Mouse (Mus musculus): ENCODE measurements around the gene Pf4.
A peak's percentile ranks its signal among the peaks of the same experiment; 100 is the strongest.

The Pf4 gene

DNA sequence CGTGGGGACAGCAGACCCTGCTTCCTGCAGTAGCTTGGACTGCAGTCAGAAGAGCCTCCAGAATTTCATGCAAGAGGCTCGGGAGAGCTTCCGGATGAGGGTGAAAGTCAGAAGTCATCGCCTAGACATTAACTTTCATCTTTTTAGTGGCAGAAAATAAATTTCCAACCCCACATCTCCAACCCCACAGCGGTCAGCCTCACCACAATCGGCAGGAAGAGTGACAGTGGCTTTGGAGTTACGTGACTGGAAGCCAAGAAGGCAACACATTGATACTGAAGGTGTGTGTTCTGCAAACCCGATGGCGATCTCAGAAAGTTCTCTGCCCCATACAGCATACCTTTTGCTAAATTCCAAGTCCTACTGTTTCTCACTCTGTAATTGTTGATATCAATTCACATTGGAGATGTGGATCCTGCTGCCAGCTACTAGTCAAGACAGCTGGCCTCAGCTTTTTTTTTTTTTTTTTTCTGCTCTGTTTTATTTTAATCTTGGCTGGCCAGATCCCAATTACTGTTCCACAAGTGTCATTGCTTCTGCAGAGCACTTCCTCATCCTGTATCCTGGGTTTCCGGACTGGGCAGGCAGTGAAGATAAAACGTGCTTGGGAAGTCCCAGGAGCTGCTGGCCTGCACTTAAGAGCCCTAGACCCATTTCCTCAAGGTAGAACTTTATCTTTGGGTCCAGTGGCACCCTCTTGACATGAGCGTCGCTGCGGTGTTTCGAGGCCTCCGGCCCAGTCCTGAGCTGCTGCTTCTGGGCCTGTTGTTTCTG lies at the start of gene Pf4:
Pf4 (plus strand) TSS at position 556 of the 774 bp plus-strand sequence.
- no peak for DNase-seq (ENCODE audit: inconsistent ontology term)

GRCm38 (mm10) chr5:90722656-90723055 lies 49.6 kb upstream of the Pf4 start:
- no peak for DNase-seq (ENCODE audit: inconsistent ontology term)

DNA sequence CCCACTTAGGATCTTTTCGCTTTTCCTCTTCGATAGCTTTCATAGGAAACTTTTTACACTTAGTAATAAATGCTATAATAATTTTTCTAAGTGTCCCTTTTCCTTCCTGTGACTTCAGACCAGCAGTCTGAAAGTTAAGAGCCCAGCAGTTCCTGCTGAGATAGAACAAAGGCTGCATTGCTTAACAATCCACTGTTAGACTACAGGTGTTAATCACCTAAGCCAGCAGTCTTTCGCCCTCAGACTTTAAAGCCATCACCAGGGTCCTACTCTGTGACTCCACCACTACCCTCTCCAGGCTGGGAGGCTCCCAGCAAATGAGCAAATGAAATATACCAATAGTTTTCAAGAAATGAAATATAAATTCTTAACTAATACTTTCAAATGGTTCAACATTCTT lies 44.0 kb upstream of the Pf4 start:
- DNase-seq (ENCODE audit: inconsistent ontology term) = no peak

DNA sequence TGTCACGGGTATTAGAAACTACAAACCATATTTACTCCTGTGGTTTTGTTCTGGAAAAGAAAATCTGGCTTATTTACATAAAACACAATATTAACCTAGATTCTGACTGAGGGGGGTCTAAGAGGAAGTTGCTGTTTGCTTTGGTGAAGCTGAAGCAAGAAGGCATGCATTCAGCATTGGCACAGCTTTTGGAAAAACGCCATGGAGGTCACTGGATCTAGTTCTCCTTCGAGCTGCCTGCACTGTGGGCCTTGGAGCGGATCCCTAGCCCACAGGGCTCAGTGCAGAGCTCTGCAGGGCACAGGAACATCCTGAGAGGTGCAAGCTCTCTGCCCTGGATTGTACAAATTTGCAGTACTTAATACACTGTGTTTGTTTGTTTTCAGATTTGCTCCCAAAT lies 40.8 kb upstream of the Pf4 start:
- no peak for DNase-seq (ENCODE audit: inconsistent ontology term)

GRCm38 (mm10) chr5:90742029-90742428 lies 30.2 kb upstream of the Pf4 start:
- DNase-seq (ENCODE audit: inconsistent ontology term) = peak; percentile 8

GRCm38 (mm10) chr5:90753934-90754333 lies 18.3 kb upstream of the Pf4 start:
- peak; percentile 50 for DNase-seq (ENCODE audit: inconsistent ontology term)

- peak; percentile 76 for DNase-seq (ENCODE audit: inconsistent ontology term)
These were observed 14.1 kb upstream of the Pf4 start for GRCm38 (mm10) chr5:90758020-90758605.

- DNase-seq (ENCODE audit: inconsistent ontology term) = peak; percentile 33
These were observed 12.9 kb upstream of the Pf4 start, which contains the start of gene Cxcl5 for GRCm38 (mm10) chr5:90759077-90760065. Gene Cxcl5 (plus strand): TSS chr5:90759360.

DNA sequence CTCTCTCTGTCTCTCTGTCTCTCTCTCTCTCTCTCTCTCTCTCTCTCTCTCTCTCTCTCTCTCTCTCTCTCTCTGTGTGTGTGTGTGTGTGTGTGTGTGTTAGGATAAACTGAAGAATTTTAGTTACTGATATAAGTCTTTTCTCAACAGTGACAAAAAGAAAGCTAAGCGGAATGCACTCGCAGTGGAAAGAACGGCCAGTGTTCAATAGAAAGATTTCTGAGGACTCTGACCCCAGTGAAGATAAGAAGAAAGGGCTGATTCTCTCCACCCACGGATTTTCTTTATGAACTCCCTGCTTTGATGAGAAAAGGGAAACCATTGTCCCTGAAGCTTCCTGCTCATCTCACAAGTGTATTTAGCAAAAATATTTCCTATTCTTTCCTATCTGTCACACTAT lies 11.9 kb upstream of the Pf4 start:
- DNase-seq (ENCODE audit: inconsistent ontology term) = no peak

GRCm38 (mm10) chr5:90760844-90761243 lies 11.4 kb upstream of the Pf4 start:
- DNase-seq (ENCODE audit: inconsistent ontology term) = no peak

DNA sequence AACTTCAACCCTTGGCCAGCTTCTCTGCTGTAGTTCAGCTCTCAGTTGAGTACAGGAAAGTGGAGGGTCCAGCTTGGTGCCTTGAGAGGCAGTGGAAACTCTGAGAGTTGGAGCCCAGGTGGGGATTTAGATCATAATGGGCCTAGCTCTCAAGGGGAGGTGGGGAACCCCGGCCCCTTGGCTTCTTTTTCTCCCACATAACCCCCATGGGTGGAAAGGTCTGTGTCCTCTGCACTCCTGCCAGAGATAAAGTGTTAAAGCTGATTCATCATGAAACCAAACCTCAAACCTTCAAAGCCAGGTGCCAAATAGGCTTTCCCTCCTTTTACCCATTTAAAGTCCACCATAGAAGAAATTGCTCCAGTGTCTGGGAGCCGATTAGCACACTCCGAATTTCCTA lies 10.4 kb upstream of the Pf4 start:
- no peak for DNase-seq (ENCODE audit: inconsistent ontology term)

GRCm38 (mm10) chr5:90763912-90764665 lies 8.1 kb upstream of the Pf4 start:
- no peak for DNase-seq (ENCODE audit: inconsistent ontology term)

- DNase-seq (ENCODE audit: inconsistent ontology term) = no peak
These were observed 6.2 kb upstream of the Pf4 start for GRCm38 (mm10) chr5:90765821-90766606.

DNA sequence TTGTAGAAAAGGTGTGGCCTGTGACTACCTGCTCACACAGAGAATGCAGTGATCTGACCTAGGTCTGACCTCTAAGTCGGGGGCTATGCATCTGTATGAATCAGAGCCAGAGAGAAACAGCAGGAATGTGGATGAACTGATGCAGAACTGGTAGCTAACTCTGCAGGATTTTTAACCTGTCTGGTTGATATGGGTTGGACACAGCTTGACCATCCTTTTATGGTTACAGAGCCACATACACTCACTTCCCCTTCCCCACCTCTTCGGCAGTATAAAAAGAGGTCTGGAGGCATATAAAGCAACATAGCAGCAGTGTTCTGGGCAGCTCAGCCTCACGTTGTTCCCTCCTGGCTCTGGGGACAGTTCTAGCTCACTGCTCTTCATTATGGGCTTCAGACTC lies 4.0 kb upstream of the Pf4 start, which contains the start of gene Ppbp:
Ppbp (plus strand) TSS at position 301 of the 400 bp plus-strand sequence.
- DNase-seq (ENCODE audit: inconsistent ontology term) = no peak

DNA sequence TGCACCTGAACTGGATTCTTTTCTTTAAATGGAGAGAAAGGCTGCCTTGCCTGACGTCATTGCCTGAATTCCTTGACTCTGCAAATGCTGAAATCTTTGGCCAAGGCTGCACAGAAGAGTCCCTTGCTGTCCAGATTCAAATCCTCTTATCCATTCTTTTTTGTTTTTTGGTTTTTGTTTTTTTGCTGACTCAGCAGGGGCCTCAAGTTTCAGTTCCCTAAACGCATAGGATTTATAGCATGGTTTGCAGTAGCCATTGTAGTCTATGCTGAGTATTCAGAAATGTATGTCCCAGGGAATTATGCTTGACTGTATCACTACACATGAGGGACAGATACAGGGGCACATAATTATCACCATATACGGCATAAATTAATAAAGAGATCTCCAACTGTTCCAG lies 866 bp upstream of the Pf4 start:
- DNase-seq (ENCODE audit: inconsistent ontology term) = no peak

- DNase-seq (ENCODE audit: inconsistent ontology term) = no peak
These were observed 3.3 kb downstream of the Pf4 start for GRCm38 (mm10) chr5:90775562-90775961.

- DNase-seq (ENCODE audit: inconsistent ontology term) = peak; percentile 13
These were observed 5.4 kb downstream of the Pf4 start for GRCm38 (mm10) chr5:90777621-90778020.

DNA sequence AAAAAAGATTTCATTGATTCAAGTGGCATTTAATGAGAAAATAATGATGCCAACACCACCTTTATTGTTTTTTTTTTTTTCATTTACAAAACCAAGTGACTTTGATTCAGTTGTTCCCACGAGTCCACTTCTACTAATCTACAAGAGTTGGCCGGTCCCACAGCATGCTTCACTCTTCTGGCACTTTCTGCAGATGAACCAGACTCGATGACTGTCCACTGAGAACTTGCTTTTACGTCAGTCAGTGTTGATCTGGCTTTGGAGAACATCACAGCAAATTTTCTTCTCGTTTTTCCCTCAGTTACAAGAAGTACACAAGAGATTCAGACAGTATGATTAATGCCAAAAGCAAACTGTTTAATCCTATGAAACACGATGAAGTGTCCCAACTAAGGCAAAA lies 6.6 kb downstream of the Pf4 start:
- DNase-seq (ENCODE audit: inconsistent ontology term) = no peak

- DNase-seq (ENCODE audit: inconsistent ontology term) = no peak
These were observed 11.5 kb downstream of the Pf4 start for GRCm38 (mm10) chr5:90783697-90784096.

Measured in Muller cell, postnatal 12 days (primary cell).